Comparison of ENCODE assay signal across 8 mouse cellular contexts in the genomic region with DNA sequence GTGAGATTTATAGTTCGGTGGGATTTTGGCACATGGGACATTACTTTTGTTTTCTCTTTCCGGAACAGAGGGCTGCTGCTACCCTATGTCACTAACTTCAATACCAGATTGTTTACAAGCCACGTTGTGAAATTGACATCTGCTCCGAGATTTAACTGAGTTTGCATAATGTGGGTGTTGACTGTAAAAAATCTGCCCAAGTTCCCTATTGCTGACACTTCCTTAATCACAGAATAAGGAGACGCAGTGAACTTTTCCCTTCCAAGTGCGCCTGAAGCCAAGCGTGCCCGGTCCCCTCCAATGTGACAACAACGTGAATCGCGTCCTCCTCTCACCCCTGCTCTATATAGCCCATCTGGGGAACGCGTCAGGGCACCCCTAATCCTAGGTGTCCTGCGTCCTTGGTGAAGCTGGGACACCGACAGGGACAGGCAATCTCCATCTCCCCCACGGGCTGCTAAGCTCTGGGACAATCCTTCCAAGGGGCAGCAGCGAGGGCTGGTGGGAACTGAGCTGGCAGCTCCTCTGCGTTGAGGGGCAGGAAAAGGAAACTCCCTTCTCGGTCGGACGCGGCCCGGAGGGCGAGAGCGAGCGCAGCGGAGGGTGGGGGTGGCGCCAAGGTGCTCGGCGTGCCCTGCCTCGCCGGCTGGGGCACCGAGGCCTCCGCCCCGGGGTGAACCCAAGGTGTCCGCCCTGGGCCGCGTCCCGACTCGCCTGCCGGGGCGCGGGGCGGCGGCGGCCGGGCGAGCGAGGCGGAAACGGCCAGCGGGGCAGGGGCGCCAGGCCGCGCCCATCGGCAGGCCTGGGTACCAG. TPM values are rescaled to one million over a fixed set of nuclear protein-coding genes. Genes with fewer than 3 reads are reported as not detected.
DNase-seq lines count a peak whose midpoint lies in the region; ATAC-seq and TF ChIP-seq lines count a peak whose summit lies in the region.

No protein-coding gene starts in this region.

- DNase-seq in 3134 (ENCODE audit: extremely low read depth, insufficient read length, low spot score): peak; percentile 79
- peak; percentile 81 for DNase-seq in adrenal gland, postnatal 14 days
- peak; percentile 60 for DNase-seq in heart, adult 8-10 months (ENCODE audit: low spot score)
- DNase-seq in kidney, adult 8-10 months: peak; percentile 48 to 56

- H3K9ac ChIP-seq in embryonic facial prominence, embryonic 12.5 days: peak overlapping the region; percentile 91
- H3K9ac ChIP-seq in limb, embryonic 12.5 days (replicated peaks): peak overlapping the region; percentile 90
- peak overlapping the region; percentile 93 for H3K9ac ChIP-seq in midbrain, embryonic 13.5 days (replicated peaks)

- peak; percentile 71 for ATAC-seq in embryonic facial prominence, embryonic 12.5 days (ENCODE audit: insufficient number of reproducible peaks, insufficient read depth, low FRiP score, low TSS enrichment)
- peak; percentile 17; the same call in 1 of the 2 replicates for ATAC-seq in limb, embryonic 12.5 days (ENCODE audit: insufficient number of reproducible peaks, insufficient read depth, low FRiP score, low TSS enrichment, low read depth)
- peak; percentile 73; the same call in 1 of the 2 replicates for ATAC-seq in midbrain, embryonic 13.5 days

- H3K27ac ChIP-seq in embryonic facial prominence, embryonic 12.5 days: peak overlapping the region; percentile 99
- H3K27ac ChIP-seq in limb, embryonic 12.5 days: peak overlapping the region; percentile 99
- H3K27ac ChIP-seq in midbrain, embryonic 13.5 days: peak overlapping the region; percentile 99
- H3K27ac ChIP-seq in small intestine, adult 2 months (ENCODE audit: insufficient read depth, low read depth, low read length): peak overlapping the region; percentile 99

- TF ChIP-seq CTCF in small intestine, adult 2 months (IDR thresholded peaks at IDR 0.05; ENCODE audit: extremely low read depth, insufficient read length, insufficient replicate concordance, low read depth, low read length): no peak

- H3K4me3 ChIP-seq in embryonic facial prominence, embryonic 12.5 days: peak overlapping the region; percentile 88
- H3K4me3 ChIP-seq in limb, embryonic 12.5 days (replicated peaks): peak overlapping the region; percentile 90
- peak overlapping the region; percentile 80 for H3K4me3 ChIP-seq in midbrain, embryonic 13.5 days (replicated peaks)
- peak overlapping the region; percentile 69 for H3K4me3 ChIP-seq in small intestine, adult 2 months (ENCODE audit: low read depth, low read length)

- under 1% methylated on average over 40 of the region's 56 CpGs for WGBS in embryonic facial prominence, embryonic 12.5 days
- under 1% methylated on average over 49 of the region's 56 CpGs for WGBS in limb, embryonic 12.5 days
- WGBS in midbrain, embryonic 13.5 days: 1% methylated on average over 43 of the region's 56 CpGs
- WGBS in small intestine, adult 2 months: under 1% methylated on average over 55 of the region's 56 CpGs

- no peaks in the 10 kb centered on the region for H3K9me3 ChIP-seq in embryonic facial prominence, embryonic 12.5 days
- H3K9me3 ChIP-seq in limb, embryonic 12.5 days: no peaks in the 10 kb centered on the region
- H3K9me3 ChIP-seq in midbrain, embryonic 13.5 days: no peaks in the 10 kb centered on the region

- H3K4me1 ChIP-seq in embryonic facial prominence, embryonic 12.5 days: peaks cover 14% of the 10 kb centered on the region
- peaks cover 37% of the 10 kb centered on the region for H3K4me1 ChIP-seq in limb, embryonic 12.5 days (replicated peaks)
- peaks cover 39% of the 10 kb centered on the region for H3K4me1 ChIP-seq in midbrain, embryonic 13.5 days (replicated peaks)
- peaks cover 15% of the 10 kb centered on the region for H3K4me1 ChIP-seq in small intestine, adult 2 months (ENCODE audit: control insufficient read depth, insufficient read depth, insufficient read length, low read length)

- peak overlapping the region; percentile 74 for H3K4me2 ChIP-seq in embryonic facial prominence, embryonic 12.5 days (replicated peaks)
- peak overlapping the region; percentile 72 for H3K4me2 ChIP-seq in limb, embryonic 12.5 days
- H3K4me2 ChIP-seq in midbrain, embryonic 13.5 days (replicated peaks): peak overlapping the region; percentile 78

- H3K36me3 ChIP-seq in embryonic facial prominence, embryonic 12.5 days: no peaks in the 10 kb centered on the region
- no peaks in the 10 kb centered on the region for H3K36me3 ChIP-seq in limb, embryonic 12.5 days
- H3K36me3 ChIP-seq in midbrain, embryonic 13.5 days: no peaks in the 10 kb centered on the region
- no peaks in the 10 kb centered on the region for H3K36me3 ChIP-seq in small intestine, adult 2 months (ENCODE audit: control insufficient read depth, insufficient read depth, low read length)

- peak; percentile 70; the same call in 1 of the 2 replicates for TF ChIP-seq POLR2A in small intestine, adult 2 months (IDR thresholded peaks at IDR 0.05; ENCODE audit: low read depth, low read length)

- no peaks in the 10 kb centered on the region for H3K27me3 ChIP-seq in embryonic facial prominence, embryonic 12.5 days
- H3K27me3 ChIP-seq in limb, embryonic 12.5 days: no peaks in the 10 kb centered on the region
- no peaks in the 10 kb centered on the region for H3K27me3 ChIP-seq in midbrain, embryonic 13.5 days
- no peaks in the 10 kb centered on the region for H3K27me3 ChIP-seq in small intestine, adult 2 months (ENCODE audit: control insufficient read depth, insufficient read depth, low read length)

RNA-seq across cellular contexts. Expression of gene Sh3glb1, which starts 0.8 kb away (rescaled TPM):
- total RNA-seq in adrenal gland, postnatal 14 days (2021): 266 and 290 TPM in 2 replicates
- polyA plus RNA-seq in embryonic facial prominence, embryonic 12.5 days (2016; fragmentation: Nextera tagmentation; extraction: Ambion mirVana): 93.7 and 99.2 TPM in 2 replicates
- total RNA-seq in heart, adult 8-10 months (2022): 100 to 1,000 TPM; 329 to 372 (median 356) TPM
- polyA plus RNA-seq in limb, embryonic 12.5 days (2016; fragmentation: Nextera tagmentation; extraction: Ambion mirVana): 101 and 103 TPM in 2 replicates
- polyA plus RNA-seq in midbrain, embryonic 13.5 days (2015; fragmentation: Nextera tagmentation; extraction: Ambion mirVana): 98.1 and 99.6 TPM in 2 replicates
- polyA plus RNA-seq in small intestine, adult 2 months (2012; rRNA removed): 9.2 and 21.5 TPM in 2 replicates

RNA-seq across cellular contexts. Expression of gene Clca3a1, which starts 41.5 kb away (rescaled TPM):
- 8.4 and 8.9 TPM in 2 replicates for total RNA-seq in adrenal gland, postnatal 14 days (2021)
- polyA plus RNA-seq in embryonic facial prominence, embryonic 12.5 days (2016; fragmentation: Nextera tagmentation; extraction: Ambion mirVana): 0.31 and 0.42 TPM in 2 replicates
- 1 to 10 TPM in 1 of 4 experiments, under 1 TPM in 3; 0.66 to 1.3 (median 0.76) TPM for total RNA-seq in heart, adult 8-10 months (2022)
- polyA plus RNA-seq in limb, embryonic 12.5 days (2016; fragmentation: Nextera tagmentation; extraction: Ambion mirVana): 0.15 and 0.20 TPM in 2 replicates
- polyA plus RNA-seq in midbrain, embryonic 13.5 days (2015; fragmentation: Nextera tagmentation; extraction: Ambion mirVana): 0.17 and 0.19 TPM in 2 replicates
- 0.88 and 4.2 TPM in 2 replicates for polyA plus RNA-seq in small intestine, adult 2 months (2012; rRNA removed)

Comparison
In these comparisons a context has a peak if more than half of its experiments do, and no peak if none do; other contexts are left out.
1. Peak in every context shown above with its lines: DNase-seq, ATAC-seq, H3K4me3 ChIP-seq and H3K27ac ChIP-seq.
2. ATAC-seq: peak in every context shown above with its lines; median percentile 73 in midbrain, embryonic 13.5 days; 71 in embryonic facial prominence, embryonic 12.5 days; 17 in limb, embryonic 12.5 days.